Mouse (Mus musculus) granulocyte monocyte progenitor cell, adult 5-6 weeks (primary cell): ENCODE measurements at regions not wholly inside any gene's neighbourhood (a gene's known extent, or its start where the extent isn't known, plus 50 kb on each side); places are given as distances from the start of the nearest gene placed in this dataset.
A peak's percentile ranks its signal among the peaks of the same experiment; 100 is the strongest.

Source experiments
- ATAC-seq: replicated peaks from 2 replicates; pipeline ENCODE4 v1.8.0; 2016; ENCODE audit warnings: mild to moderate bottlenecking, moderate TSS enrichment, inconsistent platforms; ENCODE audit not compliant: poor library complexity, severe bottlenecking

GRCm38 (mm10) chr6:99946917-99947316 is 220.7 kb upstream of the Prok2 start:
- ATAC-seq, result no peak

DNA sequence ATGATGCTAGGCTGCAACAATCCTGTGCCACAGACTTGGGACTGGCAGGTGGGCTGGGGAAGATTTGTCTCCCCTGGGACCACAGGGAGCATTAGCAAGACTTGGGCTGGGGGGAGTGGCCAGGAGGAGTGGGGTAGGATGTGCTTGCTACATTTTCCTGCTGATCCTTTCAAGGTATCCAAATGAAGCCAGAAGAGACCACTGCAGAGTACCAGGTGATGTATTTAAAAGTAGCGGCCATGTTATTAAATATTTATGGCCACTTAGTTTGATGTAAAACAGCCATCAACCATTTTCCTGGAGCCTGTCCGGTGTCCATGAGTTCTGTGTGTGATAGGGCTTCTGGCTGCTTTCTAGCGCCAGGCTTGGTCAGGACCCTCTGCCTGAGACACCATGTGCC is 220.3 kb upstream of the Prok2 start:
- ATAC-seq, result no peak

DNA sequence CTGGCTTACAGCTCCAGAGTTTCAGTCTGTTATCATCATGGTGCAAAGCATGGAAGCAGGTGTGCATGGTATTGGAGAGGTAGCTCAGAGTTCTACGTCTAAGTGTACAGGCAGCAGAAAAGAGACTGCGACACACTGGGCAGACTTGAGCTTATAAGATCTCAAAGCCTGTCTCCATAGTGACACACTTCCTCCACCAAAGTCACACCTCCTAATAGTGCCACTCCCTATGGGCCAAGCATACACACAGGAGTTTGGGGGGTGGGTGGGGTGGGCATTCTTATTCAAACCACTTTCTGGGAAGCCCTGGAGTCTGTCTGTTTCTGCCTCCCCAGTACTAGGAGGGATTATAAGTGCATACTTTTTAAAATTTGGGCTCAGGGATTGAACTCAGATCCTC is 219.5 kb upstream of the Prok2 start:
- ATAC-seq, result no peak

- peak; percentile 93 for ATAC-seq
Observed at GRCm38 (mm10) chr6:99942958-99943357, 216.8 kb upstream of the Prok2 start.

GRCm38 (mm10) chr6:99940118-99940517 is 213.9 kb upstream of the Prok2 start:
- no peak for ATAC-seq

GRCm38 (mm10) chr6:99939382-99939781 is 213.2 kb upstream of the Prok2 start:
- no peak for ATAC-seq

DNA sequence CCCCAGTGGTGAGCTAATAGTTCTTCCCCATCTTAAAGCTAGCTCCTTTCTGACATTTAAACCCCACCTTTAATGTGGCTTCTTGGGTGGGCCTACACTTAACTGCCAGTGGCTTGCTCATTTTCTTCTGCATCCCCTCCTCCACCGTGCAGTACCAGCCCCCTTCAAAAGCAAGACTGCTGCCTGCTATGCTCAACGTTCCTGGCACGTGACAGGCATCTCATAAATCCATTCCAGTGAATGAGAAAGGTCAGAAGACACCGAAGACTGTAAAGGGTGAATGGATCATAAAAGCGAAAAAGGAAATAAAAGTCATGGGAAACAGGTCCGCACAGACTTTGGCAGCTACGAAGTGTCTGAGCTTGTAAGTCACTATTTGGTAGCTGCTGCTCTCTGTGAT is 212.8 kb upstream of the Prok2 start:
- no peak for ATAC-seq

GRCm38 (mm10) chr6:99936716-99937115 is 210.5 kb upstream of the Prok2 start:
- no peak for ATAC-seq

DNA sequence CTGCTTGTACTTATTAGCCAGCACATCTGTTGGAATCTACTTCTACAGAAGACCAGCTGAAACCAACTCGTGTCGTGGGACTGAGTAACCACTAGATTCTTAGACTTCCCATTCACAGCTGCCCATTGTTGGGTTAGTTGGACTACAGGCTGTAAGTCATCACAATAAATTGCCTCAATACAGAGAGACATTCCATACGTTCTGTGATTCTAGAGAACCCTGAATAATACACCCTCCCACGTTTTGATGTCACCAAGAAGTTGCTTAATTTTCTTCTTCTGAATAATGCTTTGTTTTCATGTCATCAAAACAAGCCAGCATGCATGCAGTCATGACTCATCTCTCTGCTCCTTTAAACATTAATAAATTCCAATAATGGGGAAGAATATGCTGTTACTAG is 209.2 kb upstream of the Prok2 start:
- no peak for ATAC-seq

DNA sequence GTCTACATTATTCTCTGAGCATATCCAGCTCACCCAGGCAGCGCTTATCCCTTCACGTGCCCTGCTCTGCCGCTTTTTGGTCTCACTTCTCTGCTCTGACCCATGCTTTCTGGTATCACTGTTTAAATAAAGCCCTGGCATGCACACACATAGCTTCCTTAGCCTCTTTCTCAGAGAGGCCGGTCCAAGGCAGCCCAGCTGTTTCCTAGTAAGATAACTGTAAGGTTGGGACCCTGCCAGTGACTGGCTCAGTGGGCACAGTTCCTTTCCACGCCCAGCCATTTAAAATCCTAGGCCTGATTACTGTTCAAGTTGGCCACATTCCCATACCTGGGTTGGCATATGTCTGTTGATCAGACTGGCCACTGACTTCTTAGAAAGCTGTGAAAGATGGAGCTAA is 208.2 kb upstream of the Prok2 start:
- no peak for ATAC-seq

GRCm38 (mm10) chr6:99933404-99933803 is 207.2 kb upstream of the Prok2 start:
- ATAC-seq, result no peak; the same call in 1 of the 2 replicates

DNA sequence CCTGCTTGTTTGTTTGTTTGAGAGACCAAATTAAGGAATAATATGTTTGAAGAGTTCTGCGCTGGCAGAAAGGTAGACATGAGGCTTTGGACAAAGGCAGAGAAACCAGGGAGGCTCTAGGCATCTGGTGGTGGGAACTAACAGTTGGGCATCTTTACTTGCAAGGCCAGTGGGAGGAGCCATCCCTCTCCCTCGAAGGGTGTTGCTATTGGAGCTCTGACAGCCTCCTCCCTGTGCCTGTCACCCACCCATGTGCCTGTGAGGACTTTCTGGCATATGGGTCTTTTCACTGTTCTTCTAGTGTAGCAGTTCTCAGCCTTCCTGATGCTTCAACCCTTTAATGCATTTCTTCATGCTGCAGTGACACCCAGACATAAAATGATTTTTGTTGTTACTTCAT is 206.7 kb upstream of the Prok2 start:
- ATAC-seq, result no peak

GRCm38 (mm10) chr6:99932405-99932804 is 206.2 kb upstream of the Prok2 start:
- no peak for ATAC-seq

DNA sequence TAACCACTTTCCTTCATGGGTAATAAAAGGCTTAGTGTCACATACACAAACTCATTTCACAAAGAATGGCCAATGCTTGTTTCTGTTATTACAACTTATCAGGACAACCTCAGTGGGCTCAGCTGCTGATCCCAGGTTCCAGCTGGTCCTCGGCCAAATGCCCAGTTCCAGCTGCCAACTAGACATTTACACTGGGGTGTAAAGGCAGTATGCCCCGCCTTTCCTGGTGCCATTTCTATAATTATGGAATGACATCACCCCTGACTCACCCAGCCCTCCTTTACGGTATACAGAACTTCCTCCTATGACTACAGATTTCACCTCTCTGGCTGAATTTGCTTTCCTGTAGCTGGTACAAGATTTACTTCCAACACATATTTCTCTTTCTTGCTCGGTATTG is 205.4 kb upstream of the Prok2 start:
- peak; percentile 71 for ATAC-seq

GRCm38 (mm10) chr6:99930316-99930715 is 204.1 kb upstream of the Prok2 start:
- no peak for ATAC-seq

DNA sequence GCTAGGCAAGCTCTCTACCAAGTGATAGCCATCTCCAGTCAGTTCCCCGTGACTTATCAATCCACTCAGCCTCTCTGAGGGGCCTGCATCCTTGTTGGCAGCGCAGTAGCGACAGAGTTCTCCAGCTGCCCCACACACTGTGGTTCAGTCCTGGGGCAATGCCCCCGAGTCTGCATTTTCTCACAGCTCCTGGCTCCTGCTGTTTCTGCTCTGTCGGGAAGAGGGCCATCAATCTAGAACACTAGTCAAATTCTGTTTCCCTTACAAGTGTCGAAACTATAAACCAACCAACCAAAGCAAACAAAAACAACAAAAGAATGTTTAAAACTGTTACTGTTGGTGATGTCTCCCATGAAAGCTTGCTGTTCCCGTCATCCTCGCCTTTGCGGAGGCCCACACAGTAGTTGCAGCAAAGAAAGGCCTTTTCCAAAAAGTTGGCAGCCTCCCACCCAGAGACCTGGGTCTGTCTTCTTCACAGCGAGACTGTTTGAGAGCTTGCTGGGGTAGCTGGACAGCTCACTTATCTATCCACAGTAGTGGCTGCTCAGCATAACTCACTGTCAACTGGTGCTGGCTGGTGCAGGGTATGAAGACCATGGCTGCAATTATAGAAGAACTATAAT is 201.9 kb upstream of the Prok2 start:
- ATAC-seq, result no peak

- no peak for ATAC-seq
Observed at GRCm38 (mm10) chr6:99924181-99924580, 198.0 kb upstream of the Prok2 start.

- no peak for ATAC-seq
Observed at GRCm38 (mm10) chr6:99921966-99922365, 195.8 kb upstream of the Prok2 start.

GRCm38 (mm10) chr6:99919816-99920562 is 193.8 kb upstream of the Prok2 start:
- ATAC-seq, result no peak

- ATAC-seq, result no peak
Observed at GRCm38 (mm10) chr6:99918351-99918750, 192.2 kb upstream of the Prok2 start.

- ATAC-seq, result peak; percentile 59
Observed at GRCm38 (mm10) chr6:99909921-99910320, 183.7 kb upstream of the Prok2 start.

DNA sequence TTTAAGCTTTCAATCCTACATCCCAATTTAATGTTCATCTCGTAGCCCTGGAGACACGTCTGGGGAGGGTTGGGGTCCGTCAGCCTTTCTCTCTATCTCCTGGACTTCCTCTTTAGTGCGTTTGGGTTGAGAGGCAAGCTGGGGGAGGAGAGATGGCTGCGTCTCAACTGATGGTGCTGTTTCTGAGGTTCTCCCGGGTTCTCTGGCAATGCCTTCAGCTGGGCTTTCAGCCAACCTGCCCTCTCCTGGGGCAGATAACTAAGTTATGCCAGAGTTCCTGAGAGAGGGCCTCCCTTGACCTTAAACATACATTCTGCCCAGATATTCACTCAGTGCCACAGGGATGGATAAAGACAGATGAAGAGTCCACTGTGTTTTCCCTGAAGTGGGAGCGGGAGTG is 183.3 kb upstream of the Prok2 start:
- peak; percentile 68 for ATAC-seq
